Mouse (Mus musculus) cerebellum, adult 11 months (tissue): Measurements from ENCODE around the gene Rasd1.
"Not testable (repeated sequence)": the region's sequence is repeated elsewhere in the genome, so short reads cannot be mapped to it uniquely, and the experiment has no call there.

ENCODE experiments used
- DNase-seq: peaks from one replicate; pipeline ENCODE4 v3.0.0; 2022

Gene Rasd1

DNA sequence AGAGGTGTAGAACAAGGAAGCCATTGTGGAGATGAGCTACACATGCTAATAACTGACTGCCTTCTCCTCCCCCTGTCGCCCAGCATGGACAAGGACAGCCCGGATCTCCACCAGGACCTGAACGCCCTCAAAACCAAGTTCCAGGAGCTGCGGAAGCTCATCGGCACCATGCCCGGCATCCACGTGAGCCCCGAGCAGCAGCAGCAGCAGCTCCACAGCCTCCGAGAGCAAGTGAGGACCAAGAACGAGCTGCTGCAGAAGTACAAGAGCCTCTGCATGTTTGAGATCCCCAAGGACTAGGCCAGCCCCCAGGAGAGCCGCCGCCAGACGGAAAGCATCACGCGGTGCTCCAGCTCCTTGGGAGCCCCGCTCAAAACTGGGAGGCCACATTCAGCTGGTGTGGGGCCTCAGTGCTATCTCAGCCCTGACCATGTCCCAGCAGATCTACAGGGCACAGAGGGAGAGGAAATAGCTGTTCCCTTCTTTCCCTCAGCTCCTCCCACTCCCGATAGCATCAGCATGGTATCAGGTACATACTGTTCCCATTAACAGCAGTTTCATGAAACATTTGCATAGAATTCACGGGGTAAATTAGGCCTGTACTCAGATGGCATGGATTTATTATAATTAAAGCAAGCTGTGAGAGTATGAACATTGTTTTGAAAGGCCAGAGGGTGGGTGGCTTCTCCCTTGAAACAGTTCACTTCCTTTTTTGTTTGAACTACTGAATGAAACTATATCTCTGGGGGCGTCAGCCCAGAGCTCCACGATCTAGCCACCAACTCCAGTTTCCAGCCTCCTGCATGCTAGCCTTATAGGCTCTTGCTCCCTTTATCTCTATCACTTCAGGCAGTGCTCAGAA, 4.0 kb downstream of the Rasd1 start:
- no peak for DNase-seq

- DNase-seq: no peak
Observed at GRCm38 (mm10) chr11:59959453-59959852, 5.3 kb downstream of the Rasd1 start.

- no peak for DNase-seq
Observed at GRCm38 (mm10) chr11:59956749-59957148, 8.0 kb downstream of the Rasd1 start.

- no peak for DNase-seq
Observed at GRCm38 (mm10) chr11:59952892-59953291, 11.9 kb downstream of the Rasd1 start.

DNA sequence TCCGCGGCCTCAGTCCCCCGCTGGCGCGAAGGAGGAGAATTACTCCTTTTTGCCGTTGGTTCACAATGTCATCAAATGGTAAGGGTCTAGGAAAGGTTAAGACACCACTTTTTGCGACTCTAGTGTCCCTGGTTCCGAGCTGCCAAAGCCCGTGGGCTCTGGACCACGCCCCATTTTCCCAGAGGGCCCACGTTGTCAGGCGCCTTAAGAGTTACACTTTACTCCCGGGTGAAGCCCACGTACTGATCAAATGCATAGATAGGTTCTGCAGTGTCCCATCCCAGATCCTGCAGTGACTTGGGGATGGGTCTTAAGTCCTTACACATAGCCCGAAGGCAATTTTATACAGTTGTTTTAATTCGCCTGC, 16.4 kb downstream of the Rasd1 start:
- DNase-seq: no peak

GRCm38 (mm10) chr11:59947752-59948400, 16.9 kb downstream of the Rasd1 start, which contains the start of gene Med9:
Gene Med9 (plus strand): TSS chr11:59948206.
- peak; percentile 90 for DNase-seq

- not testable (repeated sequence) for DNase-seq
Observed at GRCm38 (mm10) chr11:59944855-59945254, 19.9 kb downstream of the Rasd1 start.

DNA sequence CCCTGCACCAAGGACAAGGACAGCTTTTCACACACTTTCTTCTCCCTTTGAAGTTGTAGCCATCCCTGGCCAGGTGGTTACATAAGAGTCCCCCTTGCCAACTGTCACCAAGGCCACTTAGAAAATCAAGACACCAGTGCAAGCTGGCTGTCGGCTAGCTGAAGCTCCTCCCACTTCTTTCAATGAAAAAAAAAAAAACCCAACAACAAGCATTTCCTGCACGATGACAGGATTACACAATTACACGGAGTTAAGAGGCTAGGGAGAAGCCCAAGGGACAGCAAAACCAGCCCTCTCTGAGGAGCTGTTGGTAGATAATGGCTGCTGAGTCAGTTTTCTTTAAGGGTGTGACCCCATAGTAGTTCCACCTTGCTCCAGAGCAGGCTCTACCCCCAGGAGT, 23.4 kb downstream of the Rasd1 start:
- no peak for DNase-seq

DNA sequence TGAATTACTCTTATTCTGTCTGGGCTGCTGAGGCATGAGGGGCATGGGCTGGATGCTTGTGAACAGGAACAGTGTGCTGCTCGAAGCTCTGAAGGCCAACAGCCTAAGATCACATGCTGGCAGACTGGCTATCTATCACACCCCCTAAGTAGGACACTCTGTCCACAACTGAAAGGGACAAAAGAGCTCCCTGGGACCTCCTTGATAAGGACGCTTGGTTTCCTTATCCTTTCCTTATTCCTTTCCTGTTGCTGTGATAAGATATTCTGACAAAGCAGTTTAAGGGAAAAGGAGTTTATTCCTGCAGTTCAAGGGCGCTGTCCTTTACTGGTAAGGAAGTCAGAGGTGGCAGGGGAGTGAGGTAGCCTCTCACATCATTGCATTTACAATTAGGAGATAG, 24.1 kb downstream of the Rasd1 start:
- DNase-seq: no peak

DNA sequence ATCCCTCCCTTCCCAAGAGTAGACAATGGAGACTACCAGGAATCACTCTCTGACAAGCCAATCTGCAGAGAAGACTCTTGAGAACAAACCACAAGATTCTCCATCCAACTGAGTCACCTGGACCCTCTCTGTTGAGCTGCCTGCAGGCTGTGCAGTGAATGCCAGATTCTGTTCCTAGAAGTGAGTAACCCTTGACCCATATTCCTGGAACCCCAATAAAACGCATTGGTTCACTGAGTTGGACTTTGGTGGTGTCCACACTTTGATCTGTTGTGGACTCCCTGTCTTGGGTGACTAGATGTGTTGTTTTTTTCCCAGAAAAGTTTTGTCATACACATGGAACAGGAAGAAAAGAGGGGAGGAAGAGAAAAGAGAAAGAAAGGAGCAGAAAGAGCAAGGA, 24.9 kb downstream of the Rasd1 start:
- DNase-seq: no peak

DNA sequence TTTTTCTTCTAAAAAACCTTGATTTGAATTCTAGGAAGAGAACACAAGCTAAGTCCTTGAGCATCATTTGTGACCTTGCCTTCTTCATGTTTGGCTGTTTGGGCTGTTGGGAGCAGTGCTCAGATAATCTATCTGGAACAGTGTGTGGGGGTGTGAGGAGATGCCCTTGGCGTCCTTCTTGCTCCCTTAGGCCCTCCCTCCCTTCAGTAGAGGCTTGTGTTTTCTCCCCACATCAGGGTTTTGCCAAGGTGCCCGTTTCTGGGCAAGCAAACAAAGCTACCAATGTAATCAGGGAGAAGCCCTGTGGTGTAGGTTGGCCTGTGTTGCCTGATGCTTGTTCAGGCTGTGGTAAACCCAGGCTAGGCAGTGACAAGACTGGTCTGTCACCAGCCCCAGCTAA, 27.1 kb downstream of the Rasd1 start:
- no peak for DNase-seq

DNA sequence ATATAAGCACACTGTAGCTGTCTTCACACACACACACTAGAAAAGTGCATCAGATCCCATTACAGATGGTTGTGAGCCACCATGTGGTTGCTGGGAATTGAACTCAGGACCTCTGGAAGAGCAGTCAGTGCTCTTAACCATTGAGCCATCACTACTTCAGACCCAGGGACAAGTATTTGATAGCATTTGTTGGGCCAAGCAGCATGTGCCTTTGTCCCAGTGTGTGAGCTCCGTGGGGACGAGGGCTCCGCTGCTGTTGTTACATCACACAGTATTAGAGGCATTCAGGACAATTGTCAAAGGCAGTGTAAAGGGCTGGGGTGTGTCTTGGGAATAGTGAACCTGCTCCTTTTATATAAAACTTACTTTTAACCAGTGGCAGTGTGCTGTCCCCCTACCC, 27.7 kb downstream of the Rasd1 start:
- DNase-seq: no peak

GRCm38 (mm10) chr11:59933943-59934342, 30.8 kb downstream of the Rasd1 start:
- DNase-seq: no peak

- DNase-seq: no peak
Observed at GRCm38 (mm10) chr11:59932560-59933337, 32.0 kb downstream of the Rasd1 start.

GRCm38 (mm10) chr11:59930031-59930430, 34.7 kb downstream of the Rasd1 start:
- DNase-seq: no peak

DNA sequence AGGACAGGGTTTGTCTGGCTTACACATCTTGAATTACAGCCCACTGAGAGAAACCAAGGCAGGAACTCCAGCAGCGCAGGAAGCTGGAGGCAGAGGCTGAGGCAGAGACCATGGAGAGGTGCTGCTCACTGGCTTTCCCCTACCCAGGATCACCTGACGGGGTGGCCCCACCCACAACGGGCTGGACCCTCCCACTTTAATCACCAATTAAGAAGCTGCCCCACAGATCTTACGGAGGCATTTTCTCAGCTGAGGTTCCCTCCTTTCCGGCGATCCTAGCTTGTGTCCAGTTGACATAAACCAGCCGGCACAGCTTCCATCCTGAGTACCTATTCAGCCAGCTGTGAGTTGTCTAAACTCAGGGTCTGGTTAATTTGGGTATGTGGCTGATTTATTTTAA, 43.5 kb downstream of the Rasd1 start:
- no peak for DNase-seq

DNA sequence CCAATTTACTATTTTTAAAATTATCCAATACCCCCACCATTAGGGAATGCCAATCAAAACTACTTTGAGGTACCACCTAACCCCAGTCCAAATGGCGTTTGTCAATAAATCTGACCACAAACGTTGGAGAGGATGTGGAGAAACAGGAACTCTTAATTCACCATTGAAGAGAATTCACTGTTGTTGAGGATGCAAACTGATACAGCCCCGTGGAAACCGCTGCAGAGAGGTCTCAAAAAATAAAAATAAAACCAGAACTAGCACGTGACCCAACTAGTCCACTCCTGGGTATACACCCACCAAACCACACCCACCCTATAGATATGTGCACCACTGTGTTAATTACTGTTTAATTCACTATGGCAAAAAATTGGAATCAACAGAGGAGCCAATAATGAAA, 44.4 kb downstream of the Rasd1 start:
- no peak for DNase-seq

GRCm38 (mm10) chr11:59919401-59919800, 45.3 kb downstream of the Rasd1 start:
- DNase-seq: no peak

DNA sequence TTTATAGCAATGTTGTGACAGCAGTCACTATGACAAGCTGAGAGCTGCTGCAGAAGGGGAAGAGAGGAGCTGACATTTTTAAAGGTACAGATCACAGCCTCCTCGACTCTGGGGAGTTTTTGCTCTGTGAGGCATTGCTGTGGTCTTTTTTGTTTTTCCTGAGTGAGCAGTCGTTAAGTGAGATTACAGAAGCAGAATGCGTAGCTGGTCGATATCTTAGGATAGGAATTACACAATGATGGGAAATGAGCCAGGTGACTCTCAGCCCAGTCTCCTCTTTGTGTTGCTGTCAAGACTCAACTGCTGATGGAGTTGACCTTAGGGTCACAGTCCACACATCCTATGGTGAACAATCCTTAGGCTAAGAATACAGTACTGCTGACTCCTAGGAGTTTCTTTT, 46.7 kb downstream of the Rasd1 start:
- DNase-seq: no peak

DNA sequence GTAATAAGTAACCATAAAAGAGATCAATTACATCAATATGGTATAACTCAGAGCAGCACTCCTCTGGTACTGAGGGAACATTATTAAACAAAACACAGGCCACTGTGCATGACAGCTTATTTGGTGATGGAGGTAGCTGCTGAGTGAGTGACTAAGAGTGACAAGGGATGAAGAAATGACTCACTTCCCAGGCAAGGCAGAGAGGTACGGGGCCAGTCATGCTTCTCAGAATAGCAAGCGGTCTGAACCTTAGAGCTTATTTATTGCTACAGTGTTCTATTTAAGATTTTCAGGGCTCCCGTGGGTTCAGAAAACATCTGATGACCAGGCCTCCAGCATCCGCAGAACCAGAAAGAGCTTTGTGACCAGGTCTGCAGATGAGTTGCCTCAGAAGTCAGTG, 51.0 kb downstream of the Rasd1 start:
- no peak for DNase-seq
